Mouse (Mus musculus): ENCODE measurements around the gene Grhl1.

GRCm38 (mm10) chr12:24552531-24552930 lies 19.6 kb upstream of the Grhl1 start:
- TF ChIP-seq CTCF (IDR thresholded peaks at IDR 0.05; ENCODE audit: borderline replicate concordance, control insufficient read depth, extremely low read depth, insufficient read depth, low read length, poor library complexity) (no peak), POLR2A (IDR thresholded peaks at IDR 0.05; ENCODE audit: control insufficient read depth, extremely low read depth, insufficient read depth, low read length, poor library complexity) (no peak)
